Comparison of ENCODE assay signal across 9 mouse cellular contexts in genomic region chr3:95905146-95905939, GRCm38 (mm10). TPM values are rescaled to one million over a fixed set of nuclear protein-coding genes. Genes with fewer than 3 reads are reported as not detected.
A peak's percentile ranks its signal among the peaks of the same experiment; 100 is the strongest.
DNase-seq lines count a peak whose midpoint lies in the region; ATAC-seq lines count a peak whose summit lies in the region.
"Had no signal": no experiment of that assay in that cellular context is flagged by ENCODE, and none has a peak within 500 bp of the region (broad histone marks: within the 10 kb centered on the region; RNA-seq: fewer than 3 reads in every experiment).

No protein-coding gene starts in this region.

- no peak overlapping the region for H3K27ac ChIP-seq in brown adipose tissue, adult 24 weeks (replicated peaks; ENCODE audit: low read depth, low read length)
- peak overlapping the region; percentile 88 for H3K27ac ChIP-seq in heart, embryonic 10.5 days
- 0 out of 2 replicates have a peak overlapping the region, but pooled peaks have one; percentile 7 for H3K27ac ChIP-seq in kidney, embryonic 16.5 days (ENCODE audit: low read length)
- peak overlapping the region; percentile 53 for H3K27ac ChIP-seq in lung, embryonic 15.5 days

- 1% methylated on average over 18 of the region's 18 CpGs for WGBS in heart, embryonic 10.5 days
- 0% methylated on average over 18 of the region's 18 CpGs for WGBS in kidney, embryonic 16.5 days
- under 1% methylated on average over 18 of the region's 18 CpGs for WGBS in lung, embryonic 15.5 days

- peaks cover 4% of the 10 kb centered on the region; the same call in 1 of the 2 replicates for H3K36me3 ChIP-seq in heart, embryonic 10.5 days
- no peaks in the 10 kb centered on the region for H3K36me3 ChIP-seq in kidney, embryonic 16.5 days (ENCODE audit: insufficient read depth, low read length)
- no peaks in the 10 kb centered on the region for H3K36me3 ChIP-seq in lung, embryonic 15.5 days
- no peaks in the 10 kb centered on the region for H3K36me3 ChIP-seq in splenic B cell, adult 2 months (ENCODE audit: control insufficient read depth, insufficient read depth, low read length, poor library complexity, severe bottlenecking)

- peak overlapping the region; percentile 72 for H3K4me2 ChIP-seq in kidney, embryonic 16.5 days (replicated peaks; ENCODE audit: low read depth, low read length)
- peak overlapping the region; percentile 66 for H3K4me2 ChIP-seq in lung, embryonic 15.5 days

- H3K9me3 ChIP-seq in heart, embryonic 10.5 days: no peaks in the 10 kb centered on the region
- H3K9me3 ChIP-seq in kidney, embryonic 16.5 days (ENCODE audit: low read length): no peaks in the 10 kb centered on the region
- H3K9me3 ChIP-seq in lung, embryonic 15.5 days: no peaks in the 10 kb centered on the region

- peak; percentile 46 for ATAC-seq in kidney, embryonic 16.5 days (ENCODE audit: low FRiP score, low TSS enrichment)
- no peak for ATAC-seq in lung, embryonic 15.5 days (ENCODE audit: borderline replicate concordance, extremely low read depth, low FRiP score, low TSS enrichment)

- peak overlapping the region; percentile 61 for H3K9ac ChIP-seq in kidney, embryonic 16.5 days (replicated peaks; ENCODE audit: low read length)
- H3K9ac ChIP-seq in lung, embryonic 15.5 days: peak overlapping the region; percentile 8; the same call in 1 of the 2 replicates

- no peaks in the 10 kb centered on the region for H3K27me3 ChIP-seq in heart, embryonic 10.5 days (ENCODE audit: insufficient read depth, poor library complexity, severe bottlenecking)
- H3K27me3 ChIP-seq in kidney, embryonic 16.5 days (ENCODE audit: insufficient read depth, low read length): 0 out of 2 replicates have a peak, but pooled peaks cover 4% of the 10 kb centered on the region
- peaks cover 20% of the 10 kb centered on the region for H3K27me3 ChIP-seq in lung, embryonic 15.5 days
- H3K27me3 ChIP-seq in splenic B cell, adult 2 months (ENCODE audit: control insufficient read depth, insufficient read depth, low read length, poor library complexity, severe bottlenecking): no peaks in the 10 kb centered on the region; the same call in 1 of the 2 replicates

- H3K4me1 ChIP-seq in brown adipose tissue, adult 24 weeks (ENCODE audit: control insufficient read depth, insufficient read depth, insufficient read length, low read length): peaks cover 8% of the 10 kb centered on the region
- H3K4me1 ChIP-seq in heart, embryonic 10.5 days: peaks cover 55% of the 10 kb centered on the region
- H3K4me1 ChIP-seq in kidney, embryonic 16.5 days (ENCODE audit: insufficient read depth, low read length): peaks cover 47% of the 10 kb centered on the region
- peaks cover 42% of the 10 kb centered on the region for H3K4me1 ChIP-seq in lung, embryonic 15.5 days

- DNase-seq in layer of hippocampus, adult 11-12 months (ENCODE audit: low spot score): peak; percentile 80
- DNase-seq in layer of hippocampus, postnatal 14 days (ENCODE audit: low spot score in 2 of 2): no peak
- DNase-seq in heart, embryonic 10.5 days (ENCODE audit: low spot score): peak; percentile 89
- DNase-seq in splenic B cell, adult 2 months (ENCODE audit: low read depth, low spot score): peak; percentile 47
- no peak for DNase-seq in frontal cortex, postnatal 25 days (ENCODE audit: low spot score in 2 of 2)

- peak overlapping the region; percentile 39 for H3K4me3 ChIP-seq in brown adipose tissue, adult 24 weeks (ENCODE audit: insufficient read depth, low read depth, low read length)
- peak overlapping the region; percentile 65 for H3K4me3 ChIP-seq in heart, embryonic 10.5 days
- peak overlapping the region; percentile 43 for H3K4me3 ChIP-seq in kidney, embryonic 16.5 days (ENCODE audit: low read length)
- H3K4me3 ChIP-seq in lung, embryonic 15.5 days: peak overlapping the region; percentile 32

RNA-seq across cellular contexts. Expression of gene Car14, which starts 0.9 kb away (rescaled TPM):
- total RNA-seq in layer of hippocampus, postnatal 14 days (2021): 10 to 100 TPM in 1 of 2 experiments, 1 to 10 TPM in 1; 6.8 to 11.9 TPM
- 15.5 and 24.4 TPM in 2 replicates for polyA plus RNA-seq in brown adipose tissue, adult 24 weeks (2012; ENCODE audit: insufficient read depth, insufficient read length, missing spikeins)
- polyA plus RNA-seq in heart, embryonic 10.5 days (2016; fragmentation: Nextera tagmentation; extraction: Ambion mirVana): 47.2 and 68.0 TPM in 2 replicates
- 21.0 and 22.5 TPM in 2 replicates for polyA plus RNA-seq in kidney, embryonic 16.5 days (2015; fragmentation: Nextera tagmentation; extraction: Ambion mirVana)
- 11.6 and 11.9 TPM in 2 replicates for polyA plus RNA-seq in lung, embryonic 15.5 days (2015; fragmentation: Nextera tagmentation; extraction: Ambion mirVana)
- total RNA-seq: neutrophil, adult 5-6 weeks had no signal

RNA-seq across cellular contexts. Expression of gene Aph1a, which starts 11.6 kb away (rescaled TPM):
- total RNA-seq in layer of hippocampus, postnatal 14 days (2021): 10 to 100 TPM; 76.1 to 83.5 TPM
- polyA plus RNA-seq in brown adipose tissue, adult 24 weeks (2012; ENCODE audit: insufficient read depth, insufficient read length, missing spikeins): 75.1 and 82.8 TPM in 2 replicates
- 30.4 and 39.4 TPM in 2 replicates for polyA plus RNA-seq in heart, embryonic 10.5 days (2016; fragmentation: Nextera tagmentation; extraction: Ambion mirVana)
- 41.3 and 44.1 TPM in 2 replicates for polyA plus RNA-seq in kidney, embryonic 16.5 days (2015; fragmentation: Nextera tagmentation; extraction: Ambion mirVana)
- polyA plus RNA-seq in lung, embryonic 15.5 days (2015; fragmentation: Nextera tagmentation; extraction: Ambion mirVana): 37.9 and 47.4 TPM in 2 replicates

RNA-seq across cellular contexts. Expression of gene BC028528, which starts 13.5 kb away (rescaled TPM):
- 1 to 10 TPM; 6.4 to 9.6 TPM for total RNA-seq in layer of hippocampus, postnatal 14 days (2021)
- 71.8 and 150 TPM in 2 replicates for polyA plus RNA-seq in brown adipose tissue, adult 24 weeks (2012; ENCODE audit: insufficient read depth, insufficient read length, missing spikeins)
- polyA plus RNA-seq in heart, embryonic 10.5 days (2016; fragmentation: Nextera tagmentation; extraction: Ambion mirVana): 18.5 and 26.4 TPM in 2 replicates
- 38.8 and 45.7 TPM in 2 replicates for polyA plus RNA-seq in kidney, embryonic 16.5 days (2015; fragmentation: Nextera tagmentation; extraction: Ambion mirVana)
- polyA plus RNA-seq in lung, embryonic 15.5 days (2015; fragmentation: Nextera tagmentation; extraction: Ambion mirVana): 69.8 and 76.9 TPM in 2 replicates

RNA-seq across cellular contexts. Expression of gene Ciart, which starts 23.3 kb away (rescaled TPM):
- total RNA-seq in layer of hippocampus, postnatal 14 days (2021): 10 to 100 TPM; 10.1 to 10.9 TPM
- polyA plus RNA-seq in brown adipose tissue, adult 24 weeks (2012; ENCODE audit: insufficient read depth, insufficient read length, missing spikeins): 1.5 and 3.4 TPM in 2 replicates
- 6.0 and 10.7 TPM in 2 replicates for polyA plus RNA-seq in heart, embryonic 10.5 days (2016; fragmentation: Nextera tagmentation; extraction: Ambion mirVana)
- polyA plus RNA-seq in kidney, embryonic 16.5 days (2015; fragmentation: Nextera tagmentation; extraction: Ambion mirVana): 5.8 and 6.0 TPM in 2 replicates
- polyA plus RNA-seq in lung, embryonic 15.5 days (2015; fragmentation: Nextera tagmentation; extraction: Ambion mirVana): 4.9 and 5.2 TPM in 2 replicates

RNA-seq across cellular contexts. Expression of gene Anp32e, which starts 23.7 kb away (rescaled TPM):
- total RNA-seq in layer of hippocampus, postnatal 14 days (2021): 100 to 1,000 TPM; 101 TPM
- 78.5 and 88.8 TPM in 2 replicates for polyA plus RNA-seq in brown adipose tissue, adult 24 weeks (2012; ENCODE audit: insufficient read depth, insufficient read length, missing spikeins)
- polyA plus RNA-seq in heart, embryonic 10.5 days (2016; fragmentation: Nextera tagmentation; extraction: Ambion mirVana): 209 and 212 TPM in 2 replicates
- polyA plus RNA-seq in kidney, embryonic 16.5 days (2015; fragmentation: Nextera tagmentation; extraction: Ambion mirVana): 206 and 252 TPM in 2 replicates
- 222 and 233 TPM in 2 replicates for polyA plus RNA-seq in lung, embryonic 15.5 days (2015; fragmentation: Nextera tagmentation; extraction: Ambion mirVana)

Comparison
In these comparisons a context has a peak if more than half of its experiments do, and no peak if none do; other contexts are left out.
1. DNase-seq: peak in layer of hippocampus, adult 11-12 months (single experiment), heart, embryonic 10.5 days (single experiment) and splenic B cell, adult 2 months (single experiment); none in layer of hippocampus, postnatal 14 days (0 of 2) and frontal cortex, postnatal 25 days (0 of 2).
2. Peak in every context shown above with its lines, with median percentiles within 50 percentile points of each other: H3K4me3 ChIP-seq.